Comparison of ENCODE assay signal across 9 mouse cellular contexts in the genomic region with DNA sequence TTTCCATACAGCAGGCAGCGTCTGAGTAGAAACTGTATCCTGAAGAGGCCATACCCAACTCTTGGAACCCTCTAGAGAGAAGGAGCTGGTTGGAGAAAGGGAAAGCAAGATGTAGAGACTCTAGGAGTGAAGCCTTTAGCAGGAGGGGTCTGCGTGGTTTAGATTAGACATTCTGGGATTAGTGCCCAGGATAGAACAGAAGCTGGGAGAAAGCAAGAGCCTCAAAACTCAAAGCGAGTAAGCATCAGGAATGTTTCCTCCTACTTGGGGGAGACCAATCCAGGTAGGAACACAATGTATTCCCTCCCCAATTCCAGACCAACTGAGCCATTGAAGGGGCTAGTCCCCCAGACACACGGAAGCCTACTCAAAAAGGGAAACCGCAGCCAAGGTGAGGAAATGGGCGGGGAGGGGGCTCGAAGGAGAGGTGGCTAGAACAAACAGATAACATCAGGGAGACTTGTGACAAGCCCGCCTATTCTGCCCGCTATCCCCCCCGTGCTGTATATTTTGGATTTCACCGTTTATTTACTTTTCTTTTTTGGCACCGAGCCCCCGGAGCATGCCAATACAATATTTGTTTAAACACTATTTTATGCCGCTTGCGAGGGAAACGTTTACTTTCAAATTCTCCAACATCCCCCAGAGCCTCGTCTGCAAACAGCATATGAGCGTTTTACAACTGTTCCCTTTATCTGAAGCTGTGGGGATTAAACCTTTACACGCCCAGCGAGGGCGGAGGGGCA. TPM values are rescaled to one million over a fixed set of nuclear protein-coding genes. Genes with fewer than 3 reads are reported as not detected.
DNase-seq lines count a peak whose midpoint lies in the region; ATAC-seq and TF ChIP-seq lines count a peak whose summit lies in the region.
"Had no signal": no experiment of that assay in that cellular context is flagged by ENCODE, and none has a peak within 500 bp of the region (broad histone marks: within the 10 kb centered on the region; RNA-seq: fewer than 3 reads in every experiment).

No protein-coding gene starts in this region.

- peak overlapping the region; percentile 91 for H3K4me2 ChIP-seq in hindbrain, postnatal 0 days (ENCODE audit: low read depth, low read length)
- peak overlapping the region; percentile 98 for H3K4me2 ChIP-seq in midbrain, postnatal 0 days (ENCODE audit: low read depth, low read length, poor library complexity, severe bottlenecking)

- WGBS in kidney, adult 2 months = 21% methylated on average over 21 of the region's 21 CpGs
- WGBS in embryonic facial prominence, embryonic 10.5 days = 5% methylated on average over 21 of the region's 21 CpGs
- 9% methylated on average over 21 of the region's 21 CpGs for WGBS in hindbrain, postnatal 0 days
- WGBS in midbrain, postnatal 0 days = 9% methylated on average over 21 of the region's 21 CpGs

- H3K36me3 ChIP-seq in kidney, adult 2 months (ENCODE audit: control insufficient read depth, insufficient read depth, low read length) = no peaks in the 10 kb centered on the region
- H3K36me3 ChIP-seq in embryonic facial prominence, embryonic 10.5 days (replicated peaks) = no peaks in the 10 kb centered on the region
- no peaks in the 10 kb centered on the region for H3K36me3 ChIP-seq in hindbrain, postnatal 0 days (ENCODE audit: insufficient read depth, low read length)
- no peaks in the 10 kb centered on the region for H3K36me3 ChIP-seq in midbrain, postnatal 0 days (ENCODE audit: insufficient read depth, low read length)

- H3K4me3 ChIP-seq in kidney, adult 2 months (ENCODE audit: insufficient read depth, low read depth, low read length) = no peak overlapping the region
- H3K4me3 ChIP-seq in embryonic facial prominence, embryonic 10.5 days = peak overlapping the region; percentile 75
- peak overlapping the region; percentile 39 for H3K4me3 ChIP-seq in hindbrain, postnatal 0 days (ENCODE audit: low read length)
- peak overlapping the region; percentile 45 for H3K4me3 ChIP-seq in midbrain, postnatal 0 days (ENCODE audit: low read depth, low read length)

- TF ChIP-seq POLR2A in kidney, adult 2 months (IDR thresholded peaks at IDR 0.05; ENCODE audit: low read depth, low read length) = no peak

- ATAC-seq in hindbrain, postnatal 0 days = no peak
- no peak for ATAC-seq in midbrain, postnatal 0 days (ENCODE audit: low FRiP score)
- no peak for ATAC-seq in activated CD4-positive, CD25-positive, alpha-beta regulatory T cell, adult 4 months
- ATAC-seq: Patski had no signal

- no peaks in the 10 kb centered on the region for H3K9me3 ChIP-seq in embryonic facial prominence, embryonic 10.5 days
- H3K9me3 ChIP-seq in hindbrain, postnatal 0 days (ENCODE audit: low read length) = no peaks in the 10 kb centered on the region
- no peaks in the 10 kb centered on the region for H3K9me3 ChIP-seq in midbrain, postnatal 0 days (ENCODE audit: low read length)

- no peaks in the 10 kb centered on the region for H3K4me1 ChIP-seq in kidney, adult 2 months (ENCODE audit: control insufficient read depth, insufficient read depth, low read length)
- H3K4me1 ChIP-seq in embryonic facial prominence, embryonic 10.5 days = peaks cover 85% of the 10 kb centered on the region
- H3K4me1 ChIP-seq in hindbrain, postnatal 0 days (ENCODE audit: insufficient read depth, low read length) = peaks cover 16% of the 10 kb centered on the region
- peaks cover 7% of the 10 kb centered on the region for H3K4me1 ChIP-seq in midbrain, postnatal 0 days (ENCODE audit: insufficient read depth, low read length)

- no peak for TF ChIP-seq CTCF in kidney, adult 2 months (conservative IDR thresholded peaks at IDR 0.05; ENCODE audit: insufficient read depth, insufficient read length, low read depth, low read length)
- TF ChIP-seq CTCF in hindbrain, postnatal 0 days (IDR thresholded peaks at IDR 0.05; ENCODE audit: low read depth) = no peak
- TF ChIP-seq CTCF in midbrain, postnatal 0 days (IDR thresholded peaks at IDR 0.05) = no peak

- peak overlapping the region; percentile 57 for H3K9ac ChIP-seq in hindbrain, postnatal 0 days (replicated peaks; ENCODE audit: low read length)
- H3K9ac ChIP-seq in midbrain, postnatal 0 days (replicated peaks; ENCODE audit: low read length, poor library complexity, severe bottlenecking) = no peak overlapping the region

- H3K27ac ChIP-seq in kidney, adult 2 months (ENCODE audit: insufficient read depth, low read depth, low read length) = no peak overlapping the region
- peak overlapping the region; percentile 98 for H3K27ac ChIP-seq in embryonic facial prominence, embryonic 10.5 days (replicated peaks)
- H3K27ac ChIP-seq in hindbrain, postnatal 0 days = peak overlapping the region; percentile 71; the same call in 1 of the 2 replicates
- no peak overlapping the region for H3K27ac ChIP-seq in midbrain, postnatal 0 days (ENCODE audit: low read depth, low read length)

- peaks cover 4% of the 10 kb centered on the region; the same call in 1 of the 2 replicates for H3K27me3 ChIP-seq in kidney, adult 2 months (replicated peaks; ENCODE audit: control insufficient read depth, insufficient read depth, low read length)
- peaks cover 17% of the 10 kb centered on the region for H3K27me3 ChIP-seq in embryonic facial prominence, embryonic 10.5 days (replicated peaks; ENCODE audit: low read depth, poor library complexity, severe bottlenecking)
- 0 out of 2 replicates have a peak, but pooled peaks cover 12% of the 10 kb centered on the region for H3K27me3 ChIP-seq in hindbrain, postnatal 0 days (ENCODE audit: insufficient read depth, low read length)
- H3K27me3 ChIP-seq in midbrain, postnatal 0 days (ENCODE audit: insufficient read depth, low read length) = peaks cover 23% of the 10 kb centered on the region

- peak; percentile 15 to 19 for DNase-seq in kidney, postnatal 4 days
- no peak for DNase-seq in kidney, adult 2 months
- no peak for DNase-seq in embryonic facial prominence, embryonic 10.5 days (ENCODE audit: low spot score)
- DNase-seq in hindbrain, postnatal 0 days (ENCODE audit: low spot score) = no peak
- DNase-seq in midbrain, postnatal 0 days (ENCODE audit: low spot score) = no peak
- no peak for DNase-seq in thymus, postnatal 14 days
- no peak for DNase-seq in cerebellum, adult 18-20 months

RNA-seq across cellular contexts. Expression of a gene that starts 2.1 kb away (rescaled TPM):
- polyA plus RNA-seq in kidney, adult 2 months (2012; rRNA removed) = 0.44 and 0.52 TPM in 2 replicates
- 14.1 and 15.0 TPM in 2 replicates for polyA plus RNA-seq in embryonic facial prominence, embryonic 10.5 days (2016; fragmentation: Nextera tagmentation; extraction: Ambion mirVana)
- total RNA-seq in hindbrain, postnatal 0 days (2014; rRNA removed) = 12.0 and 13.9 TPM in 2 replicates
- polyA plus RNA-seq in hindbrain, postnatal 0 days (2015; fragmentation: Nextera tagmentation; extraction: Ambion mirVana) = 2.0 and 3.0 TPM in 2 replicates
- total RNA-seq in midbrain, postnatal 0 days (2014; rRNA removed) = 3.3 and 4.7 TPM in 2 replicates
- 0.77 and 0.84 TPM in 2 replicates for polyA plus RNA-seq in midbrain, postnatal 0 days (2015; fragmentation: Nextera tagmentation; extraction: Ambion mirVana)
- not detected for polyA plus RNA-seq in activated CD4-positive, CD25-positive, alpha-beta regulatory T cell, adult 4 months (2017; shearing (Covaris generic))

Comparison
In these comparisons a context has a peak if more than half of its experiments do, and no peak if none do; other contexts are left out.
1. DNase-seq: peak in kidney, postnatal 4 days (2 of 2); none in kidney, adult 2 months (single experiment), embryonic facial prominence, embryonic 10.5 days (single experiment), hindbrain, postnatal 0 days (single experiment), midbrain, postnatal 0 days (single experiment), thymus, postnatal 14 days (single experiment) and cerebellum, adult 18-20 months (0 of 2).
2. H3K27ac ChIP-seq: peak in embryonic facial prominence, embryonic 10.5 days (single experiment) and hindbrain, postnatal 0 days (single experiment); none in kidney, adult 2 months (single experiment) and midbrain, postnatal 0 days (single experiment).